Mouse (Mus musculus) erythroblast, embryonic 14.5 days (primary cell): Measurements from ENCODE around the gene Rdh5. TPM values are rescaled to one million over a fixed set of nuclear protein-coding genes. Genes with fewer than 3 reads are reported as not detected.

ENCODE experiments used
- H3K27me3 ChIP-seq: 2 replicates; pipeline ENCODE4 v1.6.1; 2012; ENCODE audit warnings: inconsistent platforms; ENCODE audit not compliant: control insufficient read depth
- H3K36me3 ChIP-seq: 2 replicates; pipeline ENCODE4 v1.6.1; 2012; ENCODE audit warnings: mild to moderate bottlenecking, inconsistent platforms; ENCODE audit not compliant: control insufficient read depth
- H3K4me1 ChIP-seq: 2 replicates; pipeline ENCODE4 v1.6.1; 2012; ENCODE audit warnings: inconsistent platforms; ENCODE audit not compliant: control insufficient read depth
- H3K4me3 ChIP-seq: replicated peaks from 2 replicates; pipeline ENCODE3; 2012; ENCODE audit warnings: moderate library complexity, mild to moderate bottlenecking, inconsistent platforms
- H3K9me3 ChIP-seq: 2 replicates; pipeline ENCODE4 v1.6.1; 2012; ENCODE audit warnings: low read length, inconsistent platforms, mixed read lengths; ENCODE audit not compliant: control insufficient read depth
- GATA1 ChIP-seq: IDR thresholded peaks from 2 replicates; pipeline ENCODE4 v1.6.1; 2012; ENCODE audit warnings: low read length, inconsistent platforms, mixed read lengths
- TAL1 ChIP-seq: IDR thresholded peaks from 3 replicates; pipeline ENCODE4 v1.6.1; 2012; ENCODE audit warnings: low read length, inconsistent platforms, mixed read lengths
- polyA plus RNA-seq: library from polyadenylated mRNA; stranded (reverse); fragments of >175 nt; gene quantifications from 2 replicates; pipeline ENCODE4 v1.2.3, GENCODE M21; 2012

Gene Rdh5
- polyA plus RNA-seq, 1 experiment, result 0.06 TPM

GRCm38 (mm10) chr10:128947496-128947895, 24.8 kb upstream of the Rdh5 start:
- Histone ChIP-seq H3K27me3 (peaks cover 18% of the 10 kb centered on the region; the same call in 1 of the 2 replicates), H3K36me3 (no peaks in the 10 kb centered on the region), H3K4me1 (no peaks in the 10 kb centered on the region), H3K9me3 (peaks cover 9% of the 10 kb centered on the region), H3K4me3 (no peak overlapping the region)
- TF ChIP-seq TAL1 (no peak), GATA1 (no peak)

GRCm38 (mm10) chr10:128945675-128946074, 23.0 kb upstream of the Rdh5 start:
- TF ChIP-seq GATA1, result no peak
- TF ChIP-seq TAL1, result no peak
- H3K9me3 ChIP-seq, result peaks cover 9% of the 10 kb centered on the region
- no peaks in the 10 kb centered on the region for H3K36me3 ChIP-seq
- H3K4me3 ChIP-seq, result no peak overlapping the region
- H3K27me3 ChIP-seq, result peaks cover 20% of the 10 kb centered on the region; the same call in 1 of the 2 replicates
- no peaks in the 10 kb centered on the region for H3K4me1 ChIP-seq

- Histone ChIP-seq H3K36me3 (no peaks in the 10 kb centered on the region), H3K4me3 (no peak overlapping the region), H3K4me1 (no peaks in the 10 kb centered on the region), H3K27me3 (peaks cover 24% of the 10 kb centered on the region), H3K9me3 (no peaks in the 10 kb centered on the region)
- TF ChIP-seq GATA1, result no peak
- no peak for TF ChIP-seq TAL1
Measured at GRCm38 (mm10) chr10:128940475-128941061, 17.9 kb upstream of the Rdh5 start.

GRCm38 (mm10) chr10:128938974-128939373, 16.3 kb upstream of the Rdh5 start:
- H3K27me3 ChIP-seq, result peaks cover 39% of the 10 kb centered on the region
- no peak overlapping the region for H3K4me3 ChIP-seq
- H3K9me3 ChIP-seq, result no peaks in the 10 kb centered on the region; the same call in 1 of the 2 replicates
- no peak for TF ChIP-seq TAL1
- no peak for TF ChIP-seq GATA1
- no peaks in the 10 kb centered on the region for H3K36me3 ChIP-seq
- no peaks in the 10 kb centered on the region for H3K4me1 ChIP-seq

- TF ChIP-seq TAL1, result no peak
- TF ChIP-seq GATA1, result no peak
- Histone ChIP-seq H3K27me3 (peaks cover 43% of the 10 kb centered on the region), H3K9me3 (no peaks in the 10 kb centered on the region; the same call in 1 of the 2 replicates), H3K4me1 (no peaks in the 10 kb centered on the region), H3K36me3 (no peaks in the 10 kb centered on the region), H3K4me3 (no peak overlapping the region)
Measured at GRCm38 (mm10) chr10:128938457-128938856, 15.8 kb upstream of the Rdh5 start.

GRCm38 (mm10) chr10:128937756-128938390, 15.2 kb upstream of the Rdh5 start:
- peaks cover 49% of the 10 kb centered on the region for H3K27me3 ChIP-seq
- no peak overlapping the region for H3K4me3 ChIP-seq

GRCm38 (mm10) chr10:128935826-128936440, 13.2 kb upstream of the Rdh5 start:
- no peaks in the 10 kb centered on the region for H3K36me3 ChIP-seq
- H3K27me3 ChIP-seq, result peaks cover 65% of the 10 kb centered on the region
- H3K9me3 ChIP-seq, result no peaks in the 10 kb centered on the region; the same call in 1 of the 2 replicates
- no peak overlapping the region for H3K4me3 ChIP-seq
- H3K4me1 ChIP-seq, result no peaks in the 10 kb centered on the region
- no peak for TF ChIP-seq GATA1
- TF ChIP-seq TAL1, result no peak

More at GRCm38 (mm10) chr10:128937756-128938390, 15.2 kb upstream of the Rdh5 start:
- Histone ChIP-seq H3K36me3 (no peaks in the 10 kb centered on the region), H3K4me1 (no peaks in the 10 kb centered on the region), H3K9me3 (no peaks in the 10 kb centered on the region; the same call in 1 of the 2 replicates)
- no peak for TF ChIP-seq GATA1

- Histone ChIP-seq H3K36me3 (no peaks in the 10 kb centered on the region), H3K27me3 (peaks cover 64% of the 10 kb centered on the region), H3K4me1 (no peaks in the 10 kb centered on the region), H3K9me3 (no peaks in the 10 kb centered on the region; the same call in 1 of the 2 replicates), H3K4me3 (no peak overlapping the region)
- TF ChIP-seq GATA1 (no peak), TAL1 (no peak)
Measured at GRCm38 (mm10) chr10:128934997-128935787, 12.5 kb upstream of the Rdh5 start.
